Mouse (Mus musculus): Measurements from ENCODE around the gene Chit1. TPM values are rescaled to one million over a fixed set of nuclear protein-coding genes. Genes with fewer than 3 reads are reported as not detected.
A peak's percentile ranks its signal among the peaks of the same experiment; 100 is the strongest.

Gene Chit1
- polyA plus RNA-seq, 1 experiment from 2014 or later = 0.49 TPM

DNA sequence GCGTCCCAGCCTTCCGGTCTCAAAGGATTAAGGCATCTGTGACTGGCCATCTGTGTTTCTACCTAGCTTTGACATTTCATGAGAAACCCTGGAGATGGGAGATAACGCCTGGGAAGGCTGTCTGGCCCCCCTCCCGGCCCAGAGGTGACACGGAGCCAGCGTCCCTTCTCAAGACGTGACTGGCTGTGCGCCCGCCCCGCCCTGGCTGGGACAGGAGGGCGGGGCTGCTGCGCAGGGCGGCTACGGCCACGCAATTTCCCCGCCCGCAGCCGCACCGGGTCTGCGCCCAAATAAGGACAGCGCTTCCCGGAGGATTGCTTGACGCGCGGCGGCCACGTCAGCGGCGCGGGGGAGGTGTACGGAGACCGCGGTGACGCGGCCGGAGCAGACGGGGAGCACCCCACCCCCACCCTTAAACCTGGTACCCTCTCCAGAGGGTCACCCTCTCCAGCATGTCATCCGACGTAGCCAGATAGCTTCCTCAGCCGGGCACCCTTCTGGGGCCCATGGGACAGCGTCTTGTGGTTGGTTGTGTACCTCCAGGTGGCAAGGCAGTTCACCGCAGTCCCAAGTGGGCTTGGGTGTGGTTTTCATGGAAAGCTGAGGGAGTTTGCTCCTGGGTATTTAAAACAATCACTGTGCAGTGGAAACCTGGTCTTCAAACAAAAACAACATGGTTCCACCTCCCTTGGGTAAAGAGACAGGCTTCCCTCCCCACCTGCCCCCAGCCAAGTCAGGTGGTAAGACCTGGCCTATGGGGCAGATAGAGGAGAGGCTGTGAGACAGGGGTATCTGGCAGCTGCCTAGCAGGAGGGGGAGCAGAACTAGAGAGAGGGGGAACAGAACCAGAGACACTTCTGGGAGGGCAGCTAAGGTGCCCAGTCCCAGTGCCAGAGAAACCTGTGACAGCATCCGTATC, 17.9 kb upstream of the Chit1 start:
- H3K4me1 ChIP-seq (replicated peaks) = peaks cover 47% of the 10 kb centered on the region
- WGBS = 2% methylated on average over 43 of the region's 43 CpGs
- H3K4me3 ChIP-seq = peak overlapping the region; percentile 43
- H3K27ac ChIP-seq (ENCODE audit: poor library complexity, severe bottlenecking) = peak overlapping the region; percentile 95
- H3K9me3 ChIP-seq (replicated peaks) = no peaks in the 10 kb centered on the region
- peak; percentile 97 for ATAC-seq (ENCODE audit: insufficient number of reproducible peaks, low FRiP score)
- no peaks in the 10 kb centered on the region for H3K27me3 ChIP-seq (replicated peaks)
- no peaks in the 10 kb centered on the region for H3K36me3 ChIP-seq
- peak overlapping the region; percentile 76 for H3K4me2 ChIP-seq
- H3K9ac ChIP-seq = peak overlapping the region; percentile 75

DNA sequence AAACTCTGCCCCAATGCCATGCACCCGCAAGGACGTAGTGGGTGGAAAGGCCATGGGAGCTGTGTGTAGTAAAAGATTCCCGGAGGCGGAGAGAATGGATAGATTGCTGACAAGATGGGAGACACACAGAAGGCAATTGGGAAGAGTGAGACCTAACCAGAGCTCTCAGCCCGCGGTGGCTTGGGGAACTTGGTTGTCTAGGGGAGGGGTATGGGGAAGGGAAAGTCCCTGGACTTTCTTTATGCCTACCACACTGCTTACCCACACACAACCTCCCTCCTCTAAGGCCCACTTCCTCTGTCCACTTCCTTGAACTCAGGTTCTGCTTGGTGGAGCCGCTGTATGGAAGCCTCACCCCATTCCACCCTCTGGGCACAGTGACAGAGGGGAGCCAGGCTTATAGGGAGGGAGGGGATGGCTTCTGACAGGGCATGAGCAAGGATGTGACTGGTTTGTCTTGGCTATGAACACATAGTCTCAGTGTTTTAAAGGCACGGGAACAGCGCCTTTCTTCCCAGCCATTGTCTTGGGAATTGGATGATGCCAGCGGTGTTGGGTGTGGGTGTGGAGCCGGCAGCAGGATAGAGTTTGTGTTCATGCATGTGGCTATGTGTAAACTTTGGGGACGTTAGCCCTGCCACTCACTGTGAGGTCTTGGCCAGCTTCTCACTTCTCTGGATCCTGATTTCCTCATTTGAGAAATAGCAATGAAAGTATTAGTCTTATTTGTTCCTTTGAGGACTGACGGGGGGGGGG, 17.1 kb upstream of the Chit1 start:
- WGBS = 67% methylated on average over 13 of the region's 13 CpGs
- H3K9ac ChIP-seq = peak overlapping the region; percentile 75; the same call in 1 of the 2 replicates
- H3K4me2 ChIP-seq = peak overlapping the region; percentile 76
- no peak for ATAC-seq (ENCODE audit: insufficient number of reproducible peaks, low FRiP score)
- H3K27me3 ChIP-seq (replicated peaks) = no peaks in the 10 kb centered on the region
- peak overlapping the region; percentile 95 for H3K27ac ChIP-seq (ENCODE audit: poor library complexity, severe bottlenecking)
- H3K4me3 ChIP-seq = peak overlapping the region; percentile 43; the same call in 1 of the 2 replicates
- H3K4me1 ChIP-seq (replicated peaks) = peaks cover 56% of the 10 kb centered on the region
- H3K9me3 ChIP-seq (replicated peaks) = no peaks in the 10 kb centered on the region
- no peaks in the 10 kb centered on the region for H3K36me3 ChIP-seq

- Histone ChIP-seq H3K4me1 (replicated peaks) (peaks cover 62% of the 10 kb centered on the region), H3K9ac (no peak overlapping the region), H3K4me2 (no peak overlapping the region), H3K4me3 (no peak overlapping the region), H3K36me3 (no peaks in the 10 kb centered on the region), H3K9me3 (replicated peaks) (no peaks in the 10 kb centered on the region), H3K27me3 (replicated peaks) (no peaks in the 10 kb centered on the region), H3K27ac (ENCODE audit: poor library complexity, severe bottlenecking) (no peak overlapping the region)
- no peak for ATAC-seq (ENCODE audit: insufficient number of reproducible peaks, low FRiP score)
- 59% methylated on average over 7 of the region's 7 CpGs for WGBS
Measured at GRCm38 (mm10) chr1:134095033-134095612, 15.9 kb upstream of the Chit1 start.

GRCm38 (mm10) chr1:134095721-134096120, 15.3 kb upstream of the Chit1 start:
- ATAC-seq (ENCODE audit: insufficient number of reproducible peaks, low FRiP score) = no peak
- Histone ChIP-seq H3K4me2 (no peak overlapping the region), H3K4me3 (no peak overlapping the region), H3K27me3 (replicated peaks) (no peaks in the 10 kb centered on the region), H3K9ac (no peak overlapping the region), H3K27ac (ENCODE audit: poor library complexity, severe bottlenecking) (no peak overlapping the region), H3K9me3 (replicated peaks) (no peaks in the 10 kb centered on the region), H3K36me3 (no peaks in the 10 kb centered on the region), H3K4me1 (replicated peaks) (peaks cover 68% of the 10 kb centered on the region)
- 80% methylated on average over 4 of the region's 4 CpGs for WGBS

- ATAC-seq (ENCODE audit: insufficient number of reproducible peaks, low FRiP score) = no peak
- Histone ChIP-seq H3K36me3 (no peaks in the 10 kb centered on the region), H3K4me3 (no peak overlapping the region), H3K9ac (peak overlapping the region; percentile 26), H3K27ac (ENCODE audit: poor library complexity, severe bottlenecking) (peak overlapping the region; percentile 61; the same call in 1 of the 2 replicates), H3K4me1 (replicated peaks) (peaks cover 74% of the 10 kb centered on the region), H3K27me3 (replicated peaks) (no peaks in the 10 kb centered on the region), H3K4me2 (no peak overlapping the region), H3K9me3 (replicated peaks) (no peaks in the 10 kb centered on the region)
- 57% methylated on average over 14 of the region's 14 CpGs for WGBS
Measured at GRCm38 (mm10) chr1:134096264-134096934, 14.6 kb upstream of the Chit1 start.

- Histone ChIP-seq H3K27ac (ENCODE audit: poor library complexity, severe bottlenecking) (peak overlapping the region; percentile 97), H3K9ac (no peak overlapping the region)
Measured at GRCm38 (mm10) chr1:134097080-134097855, 13.8 kb upstream of the Chit1 start.

GRCm38 (mm10) chr1:134097956-134098725, 12.9 kb upstream of the Chit1 start:
- WGBS = 40% methylated on average over 13 of the region's 13 CpGs
- no peak for ATAC-seq (ENCODE audit: insufficient number of reproducible peaks, low FRiP score)
- Histone ChIP-seq H3K9me3 (replicated peaks) (no peaks in the 10 kb centered on the region), H3K9ac (peak overlapping the region; percentile 60), H3K4me1 (replicated peaks) (peaks cover 64% of the 10 kb centered on the region), H3K27me3 (replicated peaks) (no peaks in the 10 kb centered on the region), H3K27ac (ENCODE audit: poor library complexity, severe bottlenecking) (peak overlapping the region; percentile 97), H3K4me2 (peak overlapping the region; percentile 61), H3K4me3 (peak overlapping the region; percentile 36; the same call in 1 of the 2 replicates), H3K36me3 (no peaks in the 10 kb centered on the region)

More at GRCm38 (mm10) chr1:134097080-134097855, 13.8 kb upstream of the Chit1 start:
- H3K4me2 ChIP-seq = no peak overlapping the region
- no peak for ATAC-seq (ENCODE audit: insufficient number of reproducible peaks, low FRiP score)
- no peaks in the 10 kb centered on the region for H3K36me3 ChIP-seq
- no peaks in the 10 kb centered on the region for H3K27me3 ChIP-seq (replicated peaks)
- no peak overlapping the region for H3K4me3 ChIP-seq
- WGBS = 82% methylated on average over 7 of the region's 7 CpGs
- peaks cover 70% of the 10 kb centered on the region for H3K4me1 ChIP-seq (replicated peaks)
- no peaks in the 10 kb centered on the region for H3K9me3 ChIP-seq (replicated peaks)

GRCm38 (mm10) chr1:134098726-134099515, 12.1 kb upstream of the Chit1 start:
- H3K4me1 ChIP-seq (replicated peaks) = peaks cover 63% of the 10 kb centered on the region
- under 1% methylated on average over 17 of the region's 17 CpGs for WGBS
- peak; percentile 92 for ATAC-seq (ENCODE audit: insufficient number of reproducible peaks, low FRiP score)

More at GRCm38 (mm10) chr1:134098726-134099515, 12.1 kb upstream of the Chit1 start:
- Histone ChIP-seq H3K4me3 (peak overlapping the region; percentile 36), H3K4me2 (peak overlapping the region; percentile 61), H3K27ac (ENCODE audit: poor library complexity, severe bottlenecking) (peak overlapping the region; percentile 97), H3K36me3 (no peaks in the 10 kb centered on the region), H3K9ac (peak overlapping the region; percentile 60), H3K27me3 (replicated peaks) (no peaks in the 10 kb centered on the region), H3K9me3 (replicated peaks) (no peaks in the 10 kb centered on the region)
